ENCODE assay signal across 7 mouse cellular contexts in genomic region chr10:75560549-75560899, GRCm38 (mm10). TPM values are rescaled to one million over a fixed set of nuclear protein-coding genes. Genes with fewer than 3 reads are reported as not detected.
A peak's percentile ranks its signal among the peaks of the same experiment; 100 is the strongest.
DNase-seq lines count a peak whose midpoint lies in the region; ATAC-seq lines count a peak whose summit lies in the region.

No protein-coding gene starts in this region.

- no peak for ATAC-seq in lung, embryonic 16.5 days (ENCODE audit: low read depth)
- peak; percentile 24; the same call in 1 of the 2 replicates for ATAC-seq in forebrain, embryonic 12.5 days (ENCODE audit: low FRiP score)
- ATAC-seq in granulocyte monocyte progenitor cell, adult 5-6 weeks (replicated peaks; ENCODE audit: poor library complexity, severe bottlenecking) = no peak

- H3K4me2 ChIP-seq in lung, embryonic 16.5 days (ENCODE audit: low read depth, low read length) = peak overlapping the region; percentile 100
- H3K4me2 ChIP-seq in forebrain, embryonic 12.5 days = peak overlapping the region; percentile 98

- H3K9ac ChIP-seq in lung, embryonic 16.5 days (ENCODE audit: low read length) = peak overlapping the region; percentile 66; the same call in 1 of the 2 replicates
- H3K9ac ChIP-seq in forebrain, embryonic 12.5 days = peak overlapping the region; percentile 84; the same call in 1 of the 2 replicates

- peak overlapping the region; percentile 57 for H3K4me3 ChIP-seq in lung, embryonic 16.5 days (ENCODE audit: low read length)
- H3K4me3 ChIP-seq in forebrain, embryonic 12.5 days (replicated peaks) = peak overlapping the region; percentile 69
- peak overlapping the region; percentile 71 for H3K4me3 ChIP-seq in limb, embryonic 10.5 days

- WGBS in lung, embryonic 16.5 days = 10% methylated on average over 6 of the region's 6 CpGs
- WGBS in forebrain, embryonic 12.5 days = 14% methylated on average over 6 of the region's 6 CpGs
- 9% methylated on average over 6 of the region's 6 CpGs for WGBS in limb, embryonic 10.5 days

- no peak for DNase-seq in lung, postnatal 10 days
- DNase-seq in limb, embryonic 10.5 days (ENCODE audit: low spot score) = no peak
- DNase-seq in splenic B cell, adult 2 months (ENCODE audit: low read depth, low spot score) = peak; percentile 8
- no peak for DNase-seq in frontal cortex, postnatal 25 days (ENCODE audit: low spot score in 2 of 2)

- peaks cover 18% of the 10 kb centered on the region for H3K4me1 ChIP-seq in lung, embryonic 16.5 days (replicated peaks; ENCODE audit: control insufficient read depth, insufficient read depth, low read length)
- peaks cover 40% of the 10 kb centered on the region for H3K4me1 ChIP-seq in forebrain, embryonic 12.5 days
- peaks cover 54% of the 10 kb centered on the region for H3K4me1 ChIP-seq in limb, embryonic 10.5 days

- peaks cover 22% of the 10 kb centered on the region for H3K27me3 ChIP-seq in lung, embryonic 16.5 days (ENCODE audit: control insufficient read depth, insufficient read depth, low read depth, low read length)
- H3K27me3 ChIP-seq in forebrain, embryonic 12.5 days = peaks cover 67% of the 10 kb centered on the region
- peaks cover 60% of the 10 kb centered on the region for H3K27me3 ChIP-seq in limb, embryonic 10.5 days (ENCODE audit: low read depth, poor library complexity, severe bottlenecking)
- H3K27me3 ChIP-seq in splenic B cell, adult 2 months (ENCODE audit: control insufficient read depth, insufficient read depth, low read length, poor library complexity, severe bottlenecking) = 0 out of 2 replicates have a peak, but pooled peaks cover 3% of the 10 kb centered on the region

- no peaks in the 10 kb centered on the region for H3K9me3 ChIP-seq in lung, embryonic 16.5 days (ENCODE audit: control insufficient read depth, low read length)
- H3K9me3 ChIP-seq in forebrain, embryonic 12.5 days = no peaks in the 10 kb centered on the region
- H3K9me3 ChIP-seq in limb, embryonic 10.5 days (replicated peaks) = no peaks in the 10 kb centered on the region

- H3K27ac ChIP-seq in lung, embryonic 16.5 days (ENCODE audit: low read length) = no peak overlapping the region
- H3K27ac ChIP-seq in forebrain, embryonic 12.5 days = no peak overlapping the region
- peak overlapping the region; percentile 85 for H3K27ac ChIP-seq in limb, embryonic 10.5 days

- no peaks in the 10 kb centered on the region for H3K36me3 ChIP-seq in lung, embryonic 16.5 days (ENCODE audit: control insufficient read depth, insufficient read depth, low read length)
- no peaks in the 10 kb centered on the region for H3K36me3 ChIP-seq in forebrain, embryonic 12.5 days (replicated peaks)
- no peaks in the 10 kb centered on the region for H3K36me3 ChIP-seq in limb, embryonic 10.5 days
- H3K36me3 ChIP-seq in splenic B cell, adult 2 months (ENCODE audit: control insufficient read depth, insufficient read depth, low read length, poor library complexity, severe bottlenecking) = no peaks in the 10 kb centered on the region

RNA-seq across cellular contexts. Expression of gene Lrrc75b, which starts 0.4 kb away (rescaled TPM):
- 1.7 and 1.9 TPM in 2 replicates for polyA plus RNA-seq in lung, embryonic 16.5 days (2015; fragmentation: Nextera tagmentation; extraction: Ambion mirVana)
- polyA plus RNA-seq in forebrain, embryonic 12.5 days (2016; fragmentation: Nextera tagmentation; extraction: Ambion mirVana) = 5.5 and 7.4 TPM in 2 replicates
- polyA plus RNA-seq in limb, embryonic 10.5 days (2016; fragmentation: Nextera tagmentation; extraction: Ambion mirVana) = 0.74 and 0.93 TPM in 2 replicates
- not detected in 2 replicates for total RNA-seq in granulocyte monocyte progenitor cell, adult 5-6 weeks (2014; fragmentation: Nextera tagmentation)
- total RNA-seq in granulocyte monocyte progenitor cell, adult 5-6 weeks (2017) = not detected in 2 replicates

RNA-seq across cellular contexts. Expression of gene Ggt1, which starts 0.9 kb away (rescaled TPM):
- 1.7 and 2.3 TPM in 2 replicates for polyA plus RNA-seq in lung, embryonic 16.5 days (2015; fragmentation: Nextera tagmentation; extraction: Ambion mirVana)
- 0.58 and 2.3 TPM in 2 replicates for polyA plus RNA-seq in forebrain, embryonic 12.5 days (2016; fragmentation: Nextera tagmentation; extraction: Ambion mirVana)
- 1.3 and 2.3 TPM in 2 replicates for polyA plus RNA-seq in limb, embryonic 10.5 days (2016; fragmentation: Nextera tagmentation; extraction: Ambion mirVana)
- 1.7 TPM in 1 of 2 replicates, not detected in the other for total RNA-seq in granulocyte monocyte progenitor cell, adult 5-6 weeks (2014; fragmentation: Nextera tagmentation)
- 1.7 TPM in 1 of 2 replicates, not detected in the other for total RNA-seq in granulocyte monocyte progenitor cell, adult 5-6 weeks (2017)

RNA-seq across cellular contexts. Expression of gene Ggt5, which starts 28.6 kb away (rescaled TPM):
- polyA plus RNA-seq in lung, embryonic 16.5 days (2015; fragmentation: Nextera tagmentation; extraction: Ambion mirVana) = 2.5 and 5.2 TPM in 2 replicates
- polyA plus RNA-seq in forebrain, embryonic 12.5 days (2016; fragmentation: Nextera tagmentation; extraction: Ambion mirVana) = 0.74 and 0.90 TPM in 2 replicates
- 0.33 and 0.69 TPM in 2 replicates for polyA plus RNA-seq in limb, embryonic 10.5 days (2016; fragmentation: Nextera tagmentation; extraction: Ambion mirVana)
- total RNA-seq in granulocyte monocyte progenitor cell, adult 5-6 weeks (2014; fragmentation: Nextera tagmentation) = 2.3 and 6.4 TPM in 2 replicates
- total RNA-seq in granulocyte monocyte progenitor cell, adult 5-6 weeks (2017) = 2.4 and 3.6 TPM in 2 replicates

RNA-seq across cellular contexts. Expression of gene Gucd1, which starts 42.8 kb away (rescaled TPM):
- 24.9 and 27.3 TPM in 2 replicates for polyA plus RNA-seq in lung, embryonic 16.5 days (2015; fragmentation: Nextera tagmentation; extraction: Ambion mirVana)
- polyA plus RNA-seq in forebrain, embryonic 12.5 days (2016; fragmentation: Nextera tagmentation; extraction: Ambion mirVana) = 23.5 and 24.4 TPM in 2 replicates
- 26.1 and 32.3 TPM in 2 replicates for polyA plus RNA-seq in limb, embryonic 10.5 days (2016; fragmentation: Nextera tagmentation; extraction: Ambion mirVana)
- total RNA-seq in granulocyte monocyte progenitor cell, adult 5-6 weeks (2014; fragmentation: Nextera tagmentation) = 11.8 and 20.1 TPM in 2 replicates
- 11.8 and 15.4 TPM in 2 replicates for total RNA-seq in granulocyte monocyte progenitor cell, adult 5-6 weeks (2017)

RNA-seq across cellular contexts. Expression of gene Snrpd3, which starts 43.2 kb away (rescaled TPM):
- 135 and 150 TPM in 2 replicates for polyA plus RNA-seq in lung, embryonic 16.5 days (2015; fragmentation: Nextera tagmentation; extraction: Ambion mirVana)
- 204 and 215 TPM in 2 replicates for polyA plus RNA-seq in forebrain, embryonic 12.5 days (2016; fragmentation: Nextera tagmentation; extraction: Ambion mirVana)
- 255 and 295 TPM in 2 replicates for polyA plus RNA-seq in limb, embryonic 10.5 days (2016; fragmentation: Nextera tagmentation; extraction: Ambion mirVana)
- total RNA-seq in granulocyte monocyte progenitor cell, adult 5-6 weeks (2014; fragmentation: Nextera tagmentation) = 97.0 and 127 TPM in 2 replicates
- 74.4 and 109 TPM in 2 replicates for total RNA-seq in granulocyte monocyte progenitor cell, adult 5-6 weeks (2017)
